ENCODE assay signal across 8 mouse cellular contexts in the genomic region with DNA sequence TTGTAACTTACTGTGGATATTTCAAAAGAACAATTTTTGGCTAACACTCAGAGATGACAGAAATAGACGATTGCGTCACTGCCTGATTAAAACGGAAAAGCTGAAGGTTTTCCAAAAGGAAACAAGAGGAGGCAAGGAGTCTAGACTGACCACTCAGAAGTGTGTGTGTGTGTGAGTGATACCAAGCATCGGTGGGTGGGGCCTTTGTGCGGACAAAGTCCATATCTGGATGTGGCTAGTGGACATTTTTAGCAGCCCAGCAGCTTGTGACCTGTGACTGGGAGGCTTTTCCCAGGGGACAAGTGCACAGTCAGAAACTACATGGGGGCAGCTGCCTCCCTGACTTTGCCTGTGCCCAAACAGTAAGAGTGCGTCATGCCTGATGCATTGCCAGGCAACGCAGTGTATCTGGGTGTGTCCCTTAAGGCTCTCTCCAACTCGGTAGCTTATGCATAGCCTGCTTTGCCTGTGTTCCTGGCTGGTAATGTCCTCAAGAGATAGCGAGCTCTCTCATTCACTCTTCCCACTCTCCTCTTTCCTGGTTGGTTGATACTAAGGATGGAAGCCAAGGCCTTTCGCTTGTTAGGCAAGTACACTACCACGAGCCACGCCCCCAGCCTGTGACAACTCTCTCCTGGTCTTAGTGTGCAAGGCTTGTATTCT. TPM values are rescaled to one million over a fixed set of nuclear protein-coding genes. Genes with fewer than 3 reads are reported as not detected.
DNase-seq lines count a peak whose midpoint lies in the region; ATAC-seq lines count a peak whose summit lies in the region.

No protein-coding gene starts in this region.

- H3K9me3 ChIP-seq in embryonic facial prominence, embryonic 12.5 days, result no peaks in the 10 kb centered on the region
- no peaks in the 10 kb centered on the region for H3K9me3 ChIP-seq in heart, embryonic 16.5 days (replicated peaks; ENCODE audit: control insufficient read depth, low read length)

- H3K9ac ChIP-seq in embryonic facial prominence, embryonic 12.5 days, result no peak overlapping the region
- peak overlapping the region; percentile 35 for H3K9ac ChIP-seq in heart, embryonic 16.5 days (ENCODE audit: low read length)

- intact Hi-C loops in left cerebral cortex, postnatal 14 days (cut with DNase I), result no loop called here

- H3K4me2 ChIP-seq in embryonic facial prominence, embryonic 12.5 days (replicated peaks), result no peak overlapping the region
- H3K4me2 ChIP-seq in heart, embryonic 16.5 days (ENCODE audit: low read depth, low read length), result peak overlapping the region; percentile 51

- peak; percentile 73 for ATAC-seq in frontal cortex, adult (ENCODE audit: low TSS enrichment)
- peak; percentile 36; the same call in 1 of the 2 replicates for ATAC-seq in embryonic facial prominence, embryonic 12.5 days (ENCODE audit: insufficient number of reproducible peaks, insufficient read depth, low FRiP score, low TSS enrichment)
- peak; percentile 83 for ATAC-seq in heart, embryonic 16.5 days (replicated peaks; ENCODE audit: extremely low read depth, insufficient read depth, low FRiP score)
- peak; percentile 85 for ATAC-seq in megakaryocyte-erythroid progenitor cell, adult 5-6 weeks (replicated peaks; ENCODE audit: low FRiP score, low TSS enrichment, poor library complexity, severe bottlenecking)

- no peak for DNase-seq in frontal cortex, postnatal 10 days (ENCODE audit: low spot score in 2 of 2)
- peak; percentile 93 for DNase-seq in R1 (ENCODE audit: low read depth, low spot score)
- peak; percentile 58 to 86 for DNase-seq in left cerebral cortex, postnatal 14 days (ENCODE audit: low spot score in 2 of 2)
- DNase-seq in urinary bladder, postnatal 36 days (ENCODE audit: low spot score in 2 of 2), result peak; percentile 72 to 82

- H3K4me1 ChIP-seq in embryonic facial prominence, embryonic 12.5 days, result peaks cover 10% of the 10 kb centered on the region; the same call in 1 of the 2 replicates
- H3K4me1 ChIP-seq in heart, embryonic 16.5 days (ENCODE audit: control insufficient read depth, insufficient read depth, low read length), result peaks cover 26% of the 10 kb centered on the region

- 81% methylated on average over 12 of the region's 12 CpGs for WGBS in embryonic facial prominence, embryonic 12.5 days
- WGBS in heart, embryonic 16.5 days, result 13% methylated on average over 12 of the region's 12 CpGs

- no peak overlapping the region for H3K4me3 ChIP-seq in embryonic facial prominence, embryonic 12.5 days
- peak overlapping the region; percentile 7; the same call in 1 of the 2 replicates for H3K4me3 ChIP-seq in heart, embryonic 16.5 days (ENCODE audit: low read length)

- H3K36me3 ChIP-seq in embryonic facial prominence, embryonic 12.5 days, result no peaks in the 10 kb centered on the region
- no peaks in the 10 kb centered on the region for H3K36me3 ChIP-seq in heart, embryonic 16.5 days (ENCODE audit: control insufficient read depth, insufficient read depth)

- 0 out of 2 replicates have a peak overlapping the region, but pooled peaks have one; percentile 37 for H3K27ac ChIP-seq in embryonic facial prominence, embryonic 12.5 days
- peak overlapping the region; percentile 99 for H3K27ac ChIP-seq in heart, embryonic 16.5 days (ENCODE audit: low read length)

- no peaks in the 10 kb centered on the region for H3K27me3 ChIP-seq in embryonic facial prominence, embryonic 12.5 days
- no peaks in the 10 kb centered on the region for H3K27me3 ChIP-seq in heart, embryonic 16.5 days (ENCODE audit: control insufficient read depth, insufficient read depth, low read length)

RNA-seq across cellular contexts. Expression of gene Tex44, which starts 44.5 kb away (rescaled TPM):
- polyA plus RNA-seq in embryonic facial prominence, embryonic 12.5 days (2016; fragmentation: Nextera tagmentation; extraction: Ambion mirVana), result not detected in 2 replicates
- not detected in 2 replicates for polyA plus RNA-seq in heart, embryonic 16.5 days (2015; fragmentation: Nextera tagmentation; extraction: Ambion mirVana)
- not detected for total RNA-seq in left cerebral cortex, postnatal 14 days (2021)
- not detected in 2 replicates for total RNA-seq in megakaryocyte-erythroid progenitor cell, adult 5-6 weeks (2014; fragmentation: Nextera tagmentation)
- total RNA-seq in megakaryocyte-erythroid progenitor cell, adult 5-6 weeks (2017), result not detected in 2 replicates

RNA-seq across cellular contexts. Expression of gene Nmur1, which starts 44.6 kb away (rescaled TPM):
- not detected in 2 replicates for polyA plus RNA-seq in embryonic facial prominence, embryonic 12.5 days (2016; fragmentation: Nextera tagmentation; extraction: Ambion mirVana)
- polyA plus RNA-seq in heart, embryonic 16.5 days (2015; fragmentation: Nextera tagmentation; extraction: Ambion mirVana), result not detected in 2 replicates
- total RNA-seq in left cerebral cortex, postnatal 14 days (2021), result under 1 TPM; 0.25 to 0.53 TPM
- not detected in 2 replicates for total RNA-seq in megakaryocyte-erythroid progenitor cell, adult 5-6 weeks (2014; fragmentation: Nextera tagmentation)
- total RNA-seq in megakaryocyte-erythroid progenitor cell, adult 5-6 weeks (2017), result not detected in 2 replicates

RNA-seq across cellular contexts. Expression of gene Ptma, which starts 55.9 kb away (rescaled TPM):
- polyA plus RNA-seq in embryonic facial prominence, embryonic 12.5 days (2016; fragmentation: Nextera tagmentation; extraction: Ambion mirVana), result 3,116 and 3,315 TPM in 2 replicates
- polyA plus RNA-seq in heart, embryonic 16.5 days (2015; fragmentation: Nextera tagmentation; extraction: Ambion mirVana), result 702 and 1,064 TPM in 2 replicates
- total RNA-seq in left cerebral cortex, postnatal 14 days (2021), result 100 to 1,000 TPM; 336 to 423 TPM
- total RNA-seq in megakaryocyte-erythroid progenitor cell, adult 5-6 weeks (2014; fragmentation: Nextera tagmentation), result 2,834 and 3,273 TPM in 2 replicates
- total RNA-seq in megakaryocyte-erythroid progenitor cell, adult 5-6 weeks (2017), result 4,983 and 7,914 TPM in 2 replicates

Comparison
In these comparisons a context has a peak if more than half of its experiments do, and no peak if none do; other contexts are left out.
1. DNase-seq: peak in R1 (single experiment), left cerebral cortex, postnatal 14 days (2 of 2) and urinary bladder, postnatal 36 days (2 of 2); none in frontal cortex, postnatal 10 days (0 of 2).
2. RNA of gene Ptma, which starts 55.9 kb away (total RNA-seq): 2,834 to 7,914 TPM in megakaryocyte-erythroid progenitor cell, adult 5-6 weeks; 336 to 423 TPM in left cerebral cortex, postnatal 14 days; every median in the first group is over 4 times any median in the second.
3. Peak in every context shown above with its lines, with median percentiles within 50 percentile points of each other: ATAC-seq.